41 mouse cellular contexts compared by ENCODE assay signal in the genomic region with DNA sequence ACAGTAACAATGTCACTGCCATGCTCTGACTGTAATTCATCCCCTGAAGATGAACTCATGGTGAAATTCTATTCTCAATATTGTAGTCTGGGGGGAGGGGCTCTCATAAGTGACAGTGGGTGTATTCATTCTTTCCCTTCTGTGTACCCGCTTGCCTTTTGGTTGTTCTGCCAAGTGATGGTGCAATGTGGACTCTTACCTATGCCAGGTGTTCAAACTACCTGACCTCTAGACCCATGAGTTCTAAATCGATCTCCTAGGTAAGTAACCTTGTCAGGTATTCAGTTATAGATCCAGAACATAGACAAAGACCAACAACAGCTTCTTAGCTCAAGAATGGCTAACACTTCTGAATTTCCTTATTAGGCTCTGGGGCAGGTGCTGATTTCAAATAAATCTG. TPM values are rescaled to one million over a fixed set of nuclear protein-coding genes. Genes with fewer than 3 reads are reported as not detected.
"Had no signal": no experiment of that assay in that cellular context is flagged by ENCODE, and none has a peak within 500 bp of the region (broad histone marks: within the 10 kb centered on the region; RNA-seq: fewer than 3 reads in every experiment).

No protein-coding gene starts in this region.

- H3K4me3 ChIP-seq: heart, embryonic 13.5 days; heart, embryonic 15.5 days; hindbrain, embryonic 13.5 days; hindbrain, embryonic 15.5 days; kidney, embryonic 15.5 days; limb, embryonic 13.5 days; limb, embryonic 15.5 days had no signal

- ATAC-seq: forebrain, postnatal 0 days; hindbrain, postnatal 0 days had no signal

- H3K4me1 ChIP-seq: heart, embryonic 13.5 days; heart, embryonic 15.5 days; kidney, embryonic 15.5 days; limb, embryonic 13.5 days; limb, embryonic 15.5 days had no signal

- DNase-seq: forebrain, postnatal 0 days; gastrocnemius, postnatal 14 days; gastrocnemius, postnatal 36 days; heart, adult 18-20 months; heart, postnatal 14 days; heart, postnatal 36 days; kidney, adult 11 months; kidney, adult 2 months; kidney, adult 9 months; kidney, postnatal 14 days; kidney, postnatal 36 days; layer of hippocampus, adult 9-11 months; layer of hippocampus, postnatal 36 days; left cerebral cortex, postnatal 4 days had no signal

- H3K27ac ChIP-seq: heart, embryonic 13.5 days; heart, embryonic 15.5 days; hindbrain, embryonic 13.5 days; hindbrain, embryonic 15.5 days; hindbrain, postnatal 0 days; kidney, embryonic 15.5 days; kidney, postnatal 0 days; limb, embryonic 13.5 days; limb, embryonic 15.5 days; liver, embryonic 14.5 days had no signal

- H3K9me3 ChIP-seq: heart, embryonic 13.5 days; heart, embryonic 15.5 days; hindbrain, embryonic 13.5 days; hindbrain, embryonic 15.5 days; kidney, embryonic 15.5 days; limb, embryonic 13.5 days; limb, embryonic 15.5 days had no signal

- H3K36me3 ChIP-seq: heart, embryonic 13.5 days; heart, embryonic 15.5 days; hindbrain, embryonic 13.5 days; hindbrain, embryonic 15.5 days; kidney, embryonic 15.5 days; limb, embryonic 13.5 days; limb, embryonic 15.5 days had no signal

- H3K27me3 ChIP-seq: heart, embryonic 13.5 days; heart, embryonic 15.5 days; hindbrain, embryonic 13.5 days; hindbrain, embryonic 15.5 days; kidney, embryonic 15.5 days; limb, embryonic 13.5 days; limb, embryonic 15.5 days had no signal

- H3K9ac ChIP-seq: forebrain, postnatal 0 days; heart, embryonic 13.5 days; heart, embryonic 15.5 days; hindbrain, embryonic 13.5 days; hindbrain, embryonic 15.5 days; kidney, embryonic 15.5 days; limb, embryonic 13.5 days; limb, embryonic 15.5 days; liver, embryonic 14.5 days had no signal

- H3K4me2 ChIP-seq: heart, embryonic 11.5 days; heart, embryonic 13.5 days; heart, embryonic 15.5 days; hindbrain, embryonic 13.5 days; hindbrain, embryonic 15.5 days; kidney, embryonic 15.5 days; limb, embryonic 13.5 days; limb, embryonic 15.5 days had no signal

RNA-seq across cellular contexts. Expression of gene Gm17662, which starts 18.8 kb away (rescaled TPM):
- total RNA-seq: forebrain, postnatal 0 days; gastrocnemius, adult 18-20 months; gastrocnemius, adult 8-10 months; gastrocnemius, postnatal 14 days; gastrocnemius, postnatal 36 days; heart, adult 18-20 months; heart, postnatal 14 days; heart, postnatal 36 days; hematopoietic stem cell, adult 5-6 weeks; hindbrain, postnatal 0 days; layer of hippocampus, adult 18-20 months; layer of hippocampus, adult 8-10 months; layer of hippocampus, postnatal 14 days; layer of hippocampus, postnatal 36 days; left cerebral cortex, adult 18-20 months; left cerebral cortex, adult 8-10 months; left cerebral cortex, postnatal 10 days; left cerebral cortex, postnatal 25 days; left cerebral cortex, postnatal 4 days had no signal
- polyA plus RNA-seq: forebrain, postnatal 0 days; gonadal fat pad, adult 2 months; heart, embryonic 11.5 days; heart, embryonic 13.5 days; heart, embryonic 15.5 days; heart, postnatal 0 days; hindbrain, embryonic 11.5 days; hindbrain, embryonic 13.5 days; hindbrain, embryonic 15.5 days; hindbrain, postnatal 0 days; intestine, embryonic 14.5 days; kidney, adult 2 months; kidney, embryonic 15.5 days; kidney, postnatal 0 days; large intestine, adult 2 months; limb, embryonic 11.5 days; limb, embryonic 13.5 days; limb, embryonic 15.5 days; liver, embryonic 14.5 days had no signal

RNA-seq across cellular contexts. Expression of gene C8a, which starts 37.9 kb away (rescaled TPM):
- total RNA-seq: forebrain, postnatal 0 days; gastrocnemius, adult 8-10 months; gastrocnemius, postnatal 14 days; gastrocnemius, postnatal 36 days; heart, adult 18-20 months; heart, postnatal 14 days; heart, postnatal 36 days; hematopoietic stem cell, adult 5-6 weeks; hindbrain, postnatal 0 days; layer of hippocampus, adult 18-20 months; layer of hippocampus, adult 8-10 months; layer of hippocampus, postnatal 14 days; layer of hippocampus, postnatal 36 days; left cerebral cortex, adult 18-20 months; left cerebral cortex, postnatal 25 days; left cerebral cortex, postnatal 4 days had no signal
- polyA plus RNA-seq: forebrain, postnatal 0 days; heart, embryonic 13.5 days; heart, embryonic 15.5 days; heart, postnatal 0 days; hindbrain, embryonic 11.5 days; hindbrain, embryonic 13.5 days; hindbrain, embryonic 15.5 days; limb, embryonic 11.5 days; limb, embryonic 13.5 days had no signal
